Mouse (Mus musculus) bone marrow, adult 2 months (tissue): ENCODE results near the gene Itpr1.

Experiments used
- CTCF ChIP-seq: fragments of 200-500 bp; IDR thresholded peaks from 2 replicates; pipeline ENCODE4 v1.5.1; 2011; ENCODE audit warnings: low read length, control low read depth; ENCODE audit not compliant: control insufficient read depth, insufficient read depth
- POLR2A ChIP-seq: fragments of 200-500 bp; IDR thresholded peaks from 2 replicates; pipeline ENCODE4 v1.6.1; 2011; ENCODE audit warnings: low read depth, mild to moderate bottlenecking, control low read depth, low read length, borderline replicate concordance; ENCODE audit not compliant: control insufficient read depth

GRCm38 (mm10) chr6:108230608-108231007 lies 17.7 kb downstream of the Itpr1 start:
- no peak for TF ChIP-seq POLR2A
- no peak for TF ChIP-seq CTCF
